Mouse (Mus musculus): Measurements from ENCODE around the gene Pbrm1. TPM values are rescaled to one million over a fixed set of nuclear protein-coding genes. Genes with fewer than 3 reads are reported as not detected.

Pbrm1 gene
- polyA plus RNA-seq, 1 experiment, result 14.3 TPM

- no peaks in the 10 kb centered on the region for H3K27me3 ChIP-seq (ENCODE audit: control insufficient read depth, insufficient read depth, insufficient read length)
- no peak overlapping the region for H3ac ChIP-seq (ENCODE audit: control insufficient read depth, insufficient read length, low read depth)
- no peak overlapping the region for H3K4me3 ChIP-seq (ENCODE audit: insufficient read depth, poor library complexity, severe bottlenecking)
- H3K36me3 ChIP-seq (ENCODE audit: control insufficient read depth, insufficient read depth), result peaks cover 19% of the 10 kb centered on the region
- no peak for TF ChIP-seq MYOG (IDR thresholded peaks at IDR 0.05; ENCODE audit: control insufficient read depth, extremely low read depth, insufficient read length)
- H3K79me3 ChIP-seq (ENCODE audit: low read depth), result peaks cover 3% of the 10 kb centered on the region
- peaks cover 14% of the 10 kb centered on the region for H3K79me2 ChIP-seq (ENCODE audit: control insufficient read depth, insufficient read depth)
Observed at GRCm38 (mm10) chr14:31134015-31135000, 115.4 kb downstream of the Pbrm1 start.

- Histone ChIP-seq H3ac (ENCODE audit: control insufficient read depth, insufficient read length, low read depth) (no peak overlapping the region), H3K79me3 (ENCODE audit: low read depth) (peaks cover 3% of the 10 kb centered on the region), H3K79me2 (ENCODE audit: control insufficient read depth, insufficient read depth) (peaks cover 14% of the 10 kb centered on the region), H3K27me3 (ENCODE audit: control insufficient read depth, insufficient read depth, insufficient read length) (no peaks in the 10 kb centered on the region), H3K4me3 (ENCODE audit: insufficient read depth, poor library complexity, severe bottlenecking) (no peak overlapping the region), H3K36me3 (ENCODE audit: control insufficient read depth, insufficient read depth) (peaks cover 19% of the 10 kb centered on the region)
- TF ChIP-seq MYOG (IDR thresholded peaks at IDR 0.05; ENCODE audit: control insufficient read depth, extremely low read depth, insufficient read length), result no peak
- no peak for TF ChIP-seq USF1 (IDR thresholded peaks at IDR 0.05; ENCODE audit: low read depth)
- TF ChIP-seq MYOD1 (IDR thresholded peaks at IDR 0.05; ENCODE audit: control insufficient read depth, insufficient read length, low read depth), result no peak
- no peak for TF ChIP-seq FOSL1 (IDR thresholded peaks at IDR 0.05; ENCODE audit: insufficient read depth, low read length, poor library complexity, severe bottlenecking)
- no peak for TF ChIP-seq CEBPB (IDR thresholded peaks at IDR 0.05; ENCODE audit: low read depth)
- no peak for TF ChIP-seq MAX (IDR thresholded peaks at IDR 0.05)
- no peak for TF ChIP-seq CTCF (IDR thresholded peaks at IDR 0.05; ENCODE audit: control insufficient read depth, insufficient read depth, insufficient read length)
Observed at GRCm38 (mm10) chr14:31135495-31136410, 116.8 kb downstream of the Pbrm1 start.

GRCm38 (mm10) chr14:31136411-31137280 lies 117.7 kb downstream of the Pbrm1 start:
- TF ChIP-seq MYOG (IDR thresholded peaks at IDR 0.05; ENCODE audit: control insufficient read depth, extremely low read depth, insufficient read length), result no peak
- TF ChIP-seq USF1 (IDR thresholded peaks at IDR 0.05; ENCODE audit: low read depth), result no peak
- no peak for TF ChIP-seq CEBPB (IDR thresholded peaks at IDR 0.05; ENCODE audit: low read depth)
- TF ChIP-seq FOSL1 (IDR thresholded peaks at IDR 0.05; ENCODE audit: insufficient read depth, low read length, poor library complexity, severe bottlenecking), result no peak
- TF ChIP-seq MAX (IDR thresholded peaks at IDR 0.05), result no peak
- TF ChIP-seq CTCF (IDR thresholded peaks at IDR 0.05; ENCODE audit: control insufficient read depth, insufficient read depth, insufficient read length), result no peak
- Histone ChIP-seq H3ac (ENCODE audit: control insufficient read depth, insufficient read length, low read depth) (no peak overlapping the region), H3K36me3 (ENCODE audit: control insufficient read depth, insufficient read depth) (peaks cover 19% of the 10 kb centered on the region), H3K79me2 (ENCODE audit: control insufficient read depth, insufficient read depth) (peaks cover 8% of the 10 kb centered on the region), H3K4me3 (ENCODE audit: insufficient read depth, poor library complexity, severe bottlenecking) (no peak overlapping the region), H3K79me3 (ENCODE audit: low read depth) (peaks cover 3% of the 10 kb centered on the region), H3K27me3 (ENCODE audit: control insufficient read depth, insufficient read depth, insufficient read length) (no peaks in the 10 kb centered on the region)

GRCm38 (mm10) chr14:31137281-31137595 lies 118.3 kb downstream of the Pbrm1 start:
- H3K27me3 ChIP-seq (ENCODE audit: control insufficient read depth, insufficient read depth, insufficient read length), result no peaks in the 10 kb centered on the region
- H3K79me2 ChIP-seq (ENCODE audit: control insufficient read depth, insufficient read depth), result peaks cover 2% of the 10 kb centered on the region
- H3ac ChIP-seq (ENCODE audit: control insufficient read depth, insufficient read length, low read depth), result no peak overlapping the region
- H3K79me3 ChIP-seq (ENCODE audit: low read depth), result no peaks in the 10 kb centered on the region
- TF ChIP-seq USF1 (IDR thresholded peaks at IDR 0.05; ENCODE audit: low read depth) (no peak), CEBPB (IDR thresholded peaks at IDR 0.05; ENCODE audit: low read depth) (no peak)
- no peak overlapping the region for H3K4me3 ChIP-seq (ENCODE audit: insufficient read depth, poor library complexity, severe bottlenecking)
- H3K36me3 ChIP-seq (ENCODE audit: control insufficient read depth, insufficient read depth), result peaks cover 19% of the 10 kb centered on the region

- Histone ChIP-seq H3K79me2 (ENCODE audit: control insufficient read depth, insufficient read depth) (no peaks in the 10 kb centered on the region), H3K36me3 (ENCODE audit: control insufficient read depth, insufficient read depth) (peaks cover 19% of the 10 kb centered on the region), H3K79me3 (ENCODE audit: low read depth) (no peaks in the 10 kb centered on the region), H3K4me3 (ENCODE audit: insufficient read depth, poor library complexity, severe bottlenecking) (no peak overlapping the region), H3K27me3 (ENCODE audit: control insufficient read depth, insufficient read depth, insufficient read length) (no peaks in the 10 kb centered on the region), H3ac (ENCODE audit: control insufficient read depth, insufficient read length, low read depth) (no peak overlapping the region)
- TF ChIP-seq FOSL1 (IDR thresholded peaks at IDR 0.05; ENCODE audit: insufficient read depth, low read length, poor library complexity, severe bottlenecking), result no peak
- TF ChIP-seq USF1 (IDR thresholded peaks at IDR 0.05; ENCODE audit: low read depth), result no peak
- TF ChIP-seq MYOG (IDR thresholded peaks at IDR 0.05; ENCODE audit: control insufficient read depth, extremely low read depth, insufficient read length), result no peak
- TF ChIP-seq CEBPB (IDR thresholded peaks at IDR 0.05; ENCODE audit: low read depth), result no peak
- TF ChIP-seq MAX (IDR thresholded peaks at IDR 0.05), result no peak
- TF ChIP-seq CTCF (IDR thresholded peaks at IDR 0.05; ENCODE audit: control insufficient read depth, insufficient read depth, insufficient read length), result no peak
- no peak for TF ChIP-seq MYOD1 (IDR thresholded peaks at IDR 0.05; ENCODE audit: control insufficient read depth, insufficient read length, low read depth)
Observed at GRCm38 (mm10) chr14:31137791-31138190, 118.9 kb downstream of the Pbrm1 start.
